Mouse (Mus musculus) E14TG2a.4 (cell line): ENCODE data around the gene Fam83d.

ENCODE experiments used
- CTCF ChIP-seq: conservative IDR thresholded peaks from 2 replicates; pipeline ENCODE4 v1.5.1; 2014; ENCODE audit warnings: low read length
- NANOG ChIP-seq: IDR thresholded peaks from 2 replicates; pipeline ENCODE4 v1.6.1; 2014; ENCODE audit warnings: borderline replicate concordance, low read length, mixed read lengths

DNA sequence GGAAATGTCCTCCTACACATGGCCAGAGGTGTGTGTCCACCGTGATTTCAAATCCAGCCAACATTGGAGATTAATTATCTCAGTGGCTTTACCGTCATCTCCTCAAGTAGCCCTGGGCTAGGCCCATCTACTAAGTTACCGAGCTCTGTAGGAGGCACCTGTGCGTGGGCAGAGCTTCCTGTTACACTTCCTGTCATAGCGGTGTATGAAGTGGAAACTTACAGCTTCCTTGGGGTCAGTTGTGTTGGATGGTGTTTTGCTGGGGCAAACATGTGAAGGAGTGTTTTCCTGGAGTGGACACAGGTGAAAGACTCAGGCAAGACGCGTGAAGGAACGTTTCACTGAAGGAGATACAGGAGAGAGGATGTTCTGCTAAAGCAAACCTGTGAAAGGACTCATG lies 32.6 kb upstream of the Fam83d start:
- TF ChIP-seq CTCF (no peak), NANOG (no peak)
